Mouse (Mus musculus) monocyte, adult 5-6 weeks (primary cell): ENCODE data around the gene Clmp. TPM values are rescaled to one million over a fixed set of nuclear protein-coding genes. Genes with fewer than 3 reads are reported as not detected.

Experiments
- ATAC-seq: fragments of 153-309, 156-312 bp; replicated peaks from 2 replicates; pipeline ENCODE4 v1.8.0; 2017; ENCODE audit warnings: mild to moderate bottlenecking; ENCODE audit not compliant: low TSS enrichment, insufficient number of reproducible peaks, severe bottlenecking, poor library complexity, low FRiP score
- total RNA-seq: library from RNA; stranded (forward); fragments of 200-1000, 200-491, 200-594 nt; gene quantifications from 3 replicates; pipeline ENCODE4 v1.2.3, GENCODE M21; 2017

Gene Clmp
- total RNA-seq, 1 experiment from 2014 or later, result 0.29 TPM

- no peak for ATAC-seq
Measured at GRCm38 (mm10) chr9:40687053-40687452, 1.3 kb downstream of the Clmp start.

DNA sequence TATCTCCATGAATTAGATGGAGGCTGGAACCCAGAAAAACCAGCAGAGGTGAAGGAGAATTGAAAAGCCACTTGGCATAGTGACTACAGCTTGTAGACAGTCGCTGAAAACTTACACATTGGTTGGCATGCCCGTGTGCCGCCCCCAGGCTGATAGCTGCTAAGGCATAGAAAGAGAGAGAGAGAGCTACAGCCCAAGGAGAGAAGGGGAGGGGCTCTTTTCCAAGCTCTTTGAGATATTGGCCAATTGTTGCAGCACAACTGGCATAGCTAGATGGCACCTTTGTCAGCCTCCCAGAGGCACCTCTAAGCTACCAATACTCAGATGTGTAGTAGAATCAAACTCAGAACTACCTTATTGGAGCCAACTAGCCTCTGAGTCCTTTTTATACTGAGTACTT is 1.8 kb downstream of the Clmp start:
- ATAC-seq, result no peak

GRCm38 (mm10) chr9:40690511-40690910 is 4.7 kb downstream of the Clmp start:
- ATAC-seq, result no peak

DNA sequence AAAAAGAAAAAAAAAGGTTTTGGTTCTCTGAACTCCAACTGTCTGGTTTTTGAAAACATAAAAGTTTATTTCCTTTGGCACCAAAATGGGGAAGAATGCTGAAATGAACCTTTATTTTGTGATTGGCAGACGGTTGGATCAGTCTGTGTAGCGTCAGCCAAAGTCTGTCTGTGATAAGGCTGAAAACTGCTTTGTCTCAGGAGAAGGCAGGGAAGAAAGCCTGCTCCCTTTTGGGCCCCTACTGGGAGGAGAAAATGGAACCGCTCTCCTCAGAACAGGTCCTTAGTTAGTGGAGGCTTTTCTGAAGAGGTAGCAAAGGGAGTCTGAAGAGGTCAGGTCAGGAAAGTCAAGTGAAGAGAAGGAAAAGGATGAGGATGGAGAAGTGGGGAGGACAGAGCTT is 7.3 kb downstream of the Clmp start:
- ATAC-seq, result no peak

DNA sequence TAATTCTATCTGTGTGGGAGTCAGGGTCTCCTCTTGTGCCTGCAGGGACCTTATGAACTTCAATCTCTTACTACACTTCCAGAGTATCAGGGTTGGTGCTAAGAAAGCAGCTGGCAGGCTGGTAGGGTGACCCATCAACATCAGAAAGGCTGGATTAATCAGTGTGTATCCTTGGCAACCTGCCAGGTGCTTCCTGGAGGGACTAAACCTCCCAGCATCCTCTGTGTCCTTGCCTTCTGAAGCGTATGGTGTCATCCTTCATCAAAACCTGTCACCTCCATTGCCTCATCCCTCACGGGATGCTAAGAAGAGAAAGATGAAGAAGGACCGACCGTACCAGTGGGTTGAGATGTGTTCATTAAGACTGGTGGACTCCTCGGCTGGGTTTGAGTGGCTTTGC is 8.0 kb downstream of the Clmp start:
- no peak for ATAC-seq

GRCm38 (mm10) chr9:40694284-40694683 is 8.5 kb downstream of the Clmp start:
- ATAC-seq, result no peak

DNA sequence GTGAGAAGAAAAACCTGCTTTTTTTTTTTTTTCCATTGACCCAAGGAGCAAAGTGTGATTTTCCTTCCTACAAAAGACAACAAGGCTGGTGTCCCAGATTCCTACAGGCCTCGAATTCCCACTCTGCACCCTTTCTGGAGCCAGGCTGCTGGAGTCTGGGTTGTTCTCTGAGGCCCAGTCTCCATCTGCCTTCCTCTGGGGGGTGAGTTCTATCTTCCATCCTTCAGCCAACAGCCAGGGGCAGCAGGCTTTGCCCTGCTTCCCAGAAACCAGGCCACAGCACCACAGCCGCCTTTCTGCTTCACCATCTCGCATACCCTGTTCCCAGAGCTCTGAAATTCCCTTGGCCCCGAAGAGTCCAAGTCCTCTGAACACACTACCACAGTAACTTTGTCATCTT is 10.3 kb downstream of the Clmp start:
- no peak for ATAC-seq

GRCm38 (mm10) chr9:40699194-40699593 is 13.4 kb downstream of the Clmp start:
- no peak for ATAC-seq

DNA sequence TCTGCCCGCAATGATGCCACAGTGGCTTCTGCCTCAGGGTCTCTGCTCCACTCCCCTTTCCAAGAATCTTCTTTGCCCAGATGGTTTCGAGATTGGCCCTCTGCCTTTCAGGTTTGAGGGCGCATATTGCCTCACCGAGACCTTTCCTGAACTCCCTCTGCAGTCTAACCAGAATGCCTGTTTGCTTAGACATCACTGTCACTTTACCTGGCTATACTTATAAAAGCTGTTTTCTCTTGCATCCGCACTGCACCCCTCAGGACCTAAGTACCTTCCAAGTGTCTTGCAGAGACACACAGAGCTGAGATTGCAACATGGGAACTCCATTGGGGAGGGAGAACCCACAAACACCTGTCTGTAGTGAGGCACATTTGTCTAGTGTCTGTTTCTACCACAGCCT is 14.5 kb downstream of the Clmp start:
- no peak for ATAC-seq

- ATAC-seq, result no peak
Measured at GRCm38 (mm10) chr9:40704364-40705276, 18.9 kb downstream of the Clmp start.

DNA sequence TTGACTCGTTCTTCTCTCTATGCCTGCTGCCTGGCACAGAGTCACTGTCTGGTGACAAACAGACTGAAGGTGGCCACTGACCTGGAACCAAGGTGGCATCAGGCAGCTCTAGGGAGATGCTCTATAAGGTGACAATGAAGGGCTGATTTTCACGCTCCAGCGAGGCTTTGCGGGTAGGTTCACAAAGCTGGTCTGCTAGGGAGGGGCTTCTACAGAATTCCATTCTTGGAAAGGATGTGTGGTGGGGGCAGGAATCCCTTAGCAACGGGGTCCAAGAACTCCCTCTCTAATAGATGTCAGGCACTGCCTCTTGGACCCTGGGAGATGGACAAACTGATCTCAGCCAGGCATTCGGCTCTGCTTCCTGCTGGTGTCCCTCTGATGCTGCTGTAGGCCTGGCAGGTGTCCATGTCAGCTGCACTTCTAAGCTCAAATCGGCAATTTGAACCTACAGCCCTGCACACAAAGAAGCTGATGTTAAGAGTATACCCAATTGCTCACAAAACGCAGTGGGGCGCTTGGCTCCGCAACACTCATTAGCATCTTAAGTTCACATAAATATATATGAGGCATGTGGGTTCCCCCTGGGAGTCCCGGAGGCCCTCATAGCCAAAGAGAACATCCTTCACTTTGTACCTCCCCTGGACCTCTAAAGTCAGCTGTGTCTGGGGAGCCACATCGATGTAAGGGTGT is 22.8 kb downstream of the Clmp start:
- no peak for ATAC-seq

DNA sequence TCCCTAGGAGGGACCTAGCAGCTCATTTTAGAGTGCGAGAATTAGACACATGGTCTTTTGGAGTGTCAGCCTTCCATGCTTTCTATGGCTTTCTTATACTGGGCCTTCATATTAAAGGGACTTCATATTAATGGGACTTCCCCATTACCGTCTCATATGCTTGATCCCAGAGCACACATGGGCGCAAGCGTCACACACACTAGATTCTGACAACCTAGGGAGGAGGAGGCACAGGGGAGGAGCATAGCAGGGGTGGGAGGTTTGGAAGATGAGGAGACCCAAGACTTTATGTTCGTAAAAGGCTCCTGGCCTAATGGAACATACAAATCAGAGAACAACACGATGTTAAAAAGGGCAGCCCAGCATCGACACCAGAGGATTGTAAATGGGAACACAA is 23.4 kb downstream of the Clmp start:
- no peak for ATAC-seq

GRCm38 (mm10) chr9:40709587-40709986 is 23.8 kb downstream of the Clmp start:
- ATAC-seq, result no peak

GRCm38 (mm10) chr9:40709991-40710390 is 24.2 kb downstream of the Clmp start:
- no peak for ATAC-seq

DNA sequence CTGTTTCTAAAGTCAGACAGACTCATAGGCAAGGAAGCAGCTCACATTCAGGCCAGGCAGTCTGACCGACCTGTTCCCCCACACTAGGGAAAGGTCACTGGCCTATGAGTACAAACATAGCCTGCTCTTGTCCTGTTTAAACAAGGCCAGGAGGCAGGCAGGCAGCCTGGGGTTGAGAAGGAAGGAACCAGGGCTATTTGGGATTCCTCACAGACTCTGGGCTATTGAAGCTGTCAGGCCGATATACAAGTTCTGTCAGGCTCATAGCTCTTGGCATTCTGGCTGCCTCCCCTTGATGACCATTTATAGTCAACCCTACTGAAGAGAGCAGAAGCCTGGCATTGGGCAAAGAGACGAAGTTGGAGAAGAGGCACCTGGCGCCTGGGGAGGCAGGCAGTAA is 25.9 kb downstream of the Clmp start:
- no peak for ATAC-seq

GRCm38 (mm10) chr9:40717182-40717874 is 31.6 kb downstream of the Clmp start:
- no peak for ATAC-seq

- no peak for ATAC-seq
Measured at GRCm38 (mm10) chr9:40717875-40718185, 32.1 kb downstream of the Clmp start.

DNA sequence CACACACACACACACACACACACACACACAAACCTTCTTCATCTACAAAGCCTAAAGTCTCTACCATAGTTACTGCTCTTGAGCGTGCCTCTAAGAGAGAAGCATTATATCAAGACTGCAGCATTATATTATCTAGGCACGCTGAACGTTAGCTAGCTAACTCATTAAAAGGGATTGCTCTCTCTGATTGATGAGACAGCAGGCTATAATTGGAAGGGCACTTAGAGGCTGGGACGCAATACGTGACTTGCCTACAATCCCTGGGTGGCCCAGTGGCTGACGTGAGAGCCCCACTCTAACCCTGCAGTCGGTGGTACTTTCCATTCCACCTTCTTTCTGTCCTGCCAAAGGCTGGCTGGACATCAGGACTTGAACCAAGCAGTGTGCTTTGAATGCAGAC is 35.1 kb downstream of the Clmp start:
- no peak for ATAC-seq

- ATAC-seq, result no peak
Measured at GRCm38 (mm10) chr9:40723311-40723772, 37.6 kb downstream of the Clmp start.

DNA sequence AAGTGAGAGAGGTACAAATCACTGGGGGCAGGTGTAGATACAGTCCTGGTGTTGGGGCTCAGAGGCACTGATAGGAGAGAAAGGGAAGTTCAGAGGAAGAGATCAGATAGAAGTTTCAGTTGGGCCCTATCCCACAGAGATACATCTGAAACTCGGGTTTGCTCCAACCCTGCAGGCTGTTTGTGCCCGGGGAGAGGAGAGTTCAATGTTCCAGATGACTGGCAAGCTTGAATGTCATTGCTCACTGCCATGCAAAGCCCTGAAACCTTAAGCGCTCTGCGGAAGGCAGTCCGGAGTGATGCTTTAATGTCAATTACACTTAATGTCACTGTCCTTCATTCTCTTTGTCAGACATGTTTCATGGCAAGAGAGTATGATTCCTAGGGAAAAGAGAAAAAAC is 39.2 kb downstream of the Clmp start:
- no peak for ATAC-seq
